Mouse (Mus musculus) E14TG2a.4 (cell line): Measurements from ENCODE around the gene Mrps36.

ENCODE experiments used
- CTCF ChIP-seq: conservative IDR thresholded peaks from 2 replicates; pipeline ENCODE4 v1.5.1; 2014; ENCODE audit warnings: low read length
- NANOG ChIP-seq: IDR thresholded peaks from 2 replicates; pipeline ENCODE4 v1.6.1; 2014; ENCODE audit warnings: borderline replicate concordance, low read length, mixed read lengths
- POU5F1 ChIP-seq: IDR thresholded peaks from 2 replicates; pipeline ENCODE4 v1.6.1; 2014; ENCODE audit warnings: low read length, borderline replicate concordance

GRCm38 (mm10) chr13:100750799-100751198, 6.3 kb upstream of the Mrps36 start:
- TF ChIP-seq CTCF (no peak), POU5F1 (no peak), NANOG (no peak)
